Mouse (Mus musculus): ENCODE results near the gene Kcnk3. TPM values are rescaled to one million over a fixed set of nuclear protein-coding genes. Genes with fewer than 3 reads are reported as not detected.

Gene Kcnk3
- polyA plus RNA-seq, 1 experiment from 2014 or later, result 13.0 TPM

DNA sequence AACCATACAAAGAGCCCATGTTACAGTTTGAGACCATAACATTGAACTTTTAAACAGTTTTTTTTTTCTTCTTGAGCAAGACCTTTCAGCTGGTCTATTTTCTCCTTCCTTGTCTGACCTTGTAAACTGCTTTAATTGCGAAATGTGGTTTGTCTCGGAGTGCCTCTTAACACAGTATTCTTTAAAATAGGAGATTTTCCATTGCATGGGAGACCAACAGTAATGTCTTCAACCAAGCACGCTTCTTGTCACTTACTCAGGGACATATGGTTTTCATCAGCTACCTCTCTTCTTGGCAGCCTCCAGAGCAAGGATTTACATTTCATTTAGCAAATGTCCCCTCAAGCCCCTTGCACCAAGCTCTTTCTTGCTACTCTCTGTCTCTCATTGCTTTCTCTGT is 31.7 kb upstream of the Kcnk3 start:
- H3K27ac ChIP-seq (ENCODE audit: low read length), result peak overlapping the region; percentile 68
- 0 out of 2 replicates have a peak, but pooled peaks cover 9% of the 10 kb centered on the region for H3K4me1 ChIP-seq (ENCODE audit: control insufficient read depth, insufficient read depth, low read length)
- no peaks in the 10 kb centered on the region for H3K27me3 ChIP-seq (ENCODE audit: control insufficient read depth, insufficient read depth, low read length)
- no peaks in the 10 kb centered on the region for H3K36me3 ChIP-seq (ENCODE audit: control insufficient read depth, insufficient read depth, low read length)
- no peak overlapping the region for H3K4me2 ChIP-seq (replicated peaks; ENCODE audit: low read depth, low read length)
- ATAC-seq (ENCODE audit: insufficient number of reproducible peaks, insufficient read depth, low FRiP score, low read depth), result 0 out of 2 replicates have a peak, but pooled peaks have one; percentile 49
- H3K4me3 ChIP-seq (ENCODE audit: low read depth, low read length), result no peak overlapping the region
- WGBS, result 40% methylated on average over 3 of the region's 3 CpGs
- no peak overlapping the region for H3K9ac ChIP-seq (replicated peaks; ENCODE audit: low read depth, low read length)
- no peaks in the 10 kb centered on the region for H3K9me3 ChIP-seq (ENCODE audit: control insufficient read depth, low read depth, low read length)

DNA sequence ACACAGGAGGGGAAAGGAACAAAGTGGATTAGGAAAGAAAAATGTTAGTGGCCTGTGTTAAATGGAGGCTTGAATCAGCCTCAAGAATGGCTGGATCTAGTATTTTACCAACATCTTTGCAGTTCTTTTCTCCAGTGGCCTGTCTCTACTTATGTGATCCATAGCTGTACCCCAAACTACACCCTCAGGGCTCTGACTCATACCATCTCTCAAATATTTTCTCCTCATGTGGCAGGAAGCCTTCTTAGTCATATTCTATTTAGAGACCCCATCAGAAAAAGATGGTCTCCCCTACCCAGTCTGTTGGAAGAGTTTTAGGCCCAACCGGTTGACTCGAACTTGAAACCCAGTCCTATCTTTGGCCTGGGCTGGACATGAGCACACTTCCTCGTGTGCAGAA is 28.5 kb upstream of the Kcnk3 start:
- ATAC-seq (ENCODE audit: insufficient number of reproducible peaks, insufficient read depth, low FRiP score, low read depth), result no peak
- no peaks in the 10 kb centered on the region for H3K9me3 ChIP-seq (ENCODE audit: control insufficient read depth, low read depth, low read length)
- H3K27me3 ChIP-seq (ENCODE audit: control insufficient read depth, insufficient read depth, low read length), result no peaks in the 10 kb centered on the region
- no peaks in the 10 kb centered on the region for H3K36me3 ChIP-seq (ENCODE audit: control insufficient read depth, insufficient read depth, low read length)
- no peak overlapping the region for H3K4me2 ChIP-seq (replicated peaks; ENCODE audit: low read depth, low read length)
- WGBS, result 89% methylated on average over 3 of the region's 3 CpGs
- no peak overlapping the region for H3K27ac ChIP-seq (ENCODE audit: low read length)
- no peak overlapping the region for H3K4me3 ChIP-seq (ENCODE audit: low read depth, low read length)
- H3K4me1 ChIP-seq (ENCODE audit: control insufficient read depth, insufficient read depth, low read length), result 0 out of 2 replicates have a peak, but pooled peaks cover 9% of the 10 kb centered on the region
- H3K9ac ChIP-seq (replicated peaks; ENCODE audit: low read depth, low read length), result no peak overlapping the region

GRCm38 (mm10) chr5:30559986-30560493 is 27.9 kb upstream of the Kcnk3 start:
- H3K9ac ChIP-seq (replicated peaks; ENCODE audit: low read depth, low read length), result no peak overlapping the region
- ATAC-seq (ENCODE audit: insufficient number of reproducible peaks, insufficient read depth, low FRiP score, low read depth), result no peak
- WGBS, result 31% methylated on average over 3 of the region's 3 CpGs
- no peak overlapping the region for H3K27ac ChIP-seq (ENCODE audit: low read length)
- H3K4me3 ChIP-seq (ENCODE audit: low read depth, low read length), result no peak overlapping the region
- H3K27me3 ChIP-seq (ENCODE audit: control insufficient read depth, insufficient read depth, low read length), result no peaks in the 10 kb centered on the region
- no peaks in the 10 kb centered on the region for H3K9me3 ChIP-seq (ENCODE audit: control insufficient read depth, low read depth, low read length)
- 0 out of 2 replicates have a peak, but pooled peaks cover 9% of the 10 kb centered on the region for H3K4me1 ChIP-seq (ENCODE audit: control insufficient read depth, insufficient read depth, low read length)
- no peaks in the 10 kb centered on the region for H3K36me3 ChIP-seq (ENCODE audit: control insufficient read depth, insufficient read depth, low read length)
- H3K4me2 ChIP-seq (replicated peaks; ENCODE audit: low read depth, low read length), result no peak overlapping the region

DNA sequence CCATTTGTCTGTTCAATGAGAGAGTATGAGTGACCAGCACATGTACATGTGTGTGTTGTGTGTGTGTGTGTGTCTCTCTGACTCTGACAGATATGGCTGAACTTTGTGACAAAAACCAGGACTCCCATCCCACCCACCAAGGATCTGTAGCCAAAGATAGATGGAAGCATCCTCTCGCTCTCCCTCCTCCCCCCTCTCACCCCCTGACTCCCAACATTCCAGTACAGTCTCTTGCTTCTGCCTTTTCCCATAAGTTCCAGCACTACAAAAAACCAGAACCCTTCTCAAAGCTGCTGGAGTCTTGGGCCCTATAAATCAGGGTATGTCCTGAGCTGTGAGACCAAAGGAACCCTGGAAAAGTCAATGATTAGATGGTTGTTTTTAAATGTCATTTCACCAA is 19.5 kb upstream of the Kcnk3 start:
- Histone ChIP-seq H3K36me3 (ENCODE audit: control insufficient read depth, insufficient read depth, low read length) (no peaks in the 10 kb centered on the region), H3K9ac (replicated peaks; ENCODE audit: low read depth, low read length) (no peak overlapping the region), H3K27me3 (ENCODE audit: control insufficient read depth, insufficient read depth, low read length) (no peaks in the 10 kb centered on the region), H3K4me2 (replicated peaks; ENCODE audit: low read depth, low read length) (no peak overlapping the region), H3K4me1 (ENCODE audit: control insufficient read depth, insufficient read depth, low read length) (no peaks in the 10 kb centered on the region), H3K9me3 (ENCODE audit: control insufficient read depth, low read depth, low read length) (no peaks in the 10 kb centered on the region), H3K4me3 (ENCODE audit: low read depth, low read length) (no peak overlapping the region), H3K27ac (ENCODE audit: low read length) (no peak overlapping the region)
- no peak for ATAC-seq (ENCODE audit: insufficient number of reproducible peaks, insufficient read depth, low FRiP score, low read depth)
- WGBS, result 77% methylated on average over 1 of the region's 1 CpGs

GRCm38 (mm10) chr5:30571820-30572219 is 16.1 kb upstream of the Kcnk3 start:
- ATAC-seq (ENCODE audit: insufficient number of reproducible peaks, insufficient read depth, low FRiP score, low read depth), result no peak
- H3K27ac ChIP-seq (ENCODE audit: low read length), result no peak overlapping the region
- 54% methylated on average over 5 of the region's 5 CpGs for WGBS
- H3K4me1 ChIP-seq (ENCODE audit: control insufficient read depth, insufficient read depth, low read length), result no peaks in the 10 kb centered on the region
- H3K9ac ChIP-seq (replicated peaks; ENCODE audit: low read depth, low read length), result no peak overlapping the region
- H3K4me3 ChIP-seq (ENCODE audit: low read depth, low read length), result no peak overlapping the region
- no peak overlapping the region for H3K4me2 ChIP-seq (replicated peaks; ENCODE audit: low read depth, low read length)
- H3K36me3 ChIP-seq (ENCODE audit: control insufficient read depth, insufficient read depth, low read length), result no peaks in the 10 kb centered on the region
- H3K9me3 ChIP-seq (ENCODE audit: control insufficient read depth, low read depth, low read length), result 0 out of 2 replicates have a peak, but pooled peaks cover 2% of the 10 kb centered on the region
- no peaks in the 10 kb centered on the region for H3K27me3 ChIP-seq (ENCODE audit: control insufficient read depth, insufficient read depth, low read length)

DNA sequence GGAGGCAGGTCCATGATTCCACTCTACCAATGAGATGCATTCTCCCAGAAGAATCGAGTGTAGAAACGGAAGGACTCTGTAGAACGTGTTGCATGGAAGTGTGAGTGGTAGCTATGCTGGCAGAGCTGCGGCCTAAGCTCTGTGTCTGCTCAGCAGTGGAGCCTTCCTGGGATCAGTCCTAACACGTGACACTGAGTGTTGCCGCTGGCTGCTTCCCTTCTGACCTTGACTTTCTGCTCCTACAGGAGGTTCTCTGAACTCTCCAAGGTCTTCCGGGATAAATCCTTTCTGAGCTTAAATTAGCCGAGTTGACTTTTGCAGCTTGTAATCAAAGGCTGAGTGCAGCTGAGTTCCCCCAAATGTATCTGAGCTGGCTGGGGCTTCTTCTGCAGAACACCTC is 13.6 kb upstream of the Kcnk3 start:
- Histone ChIP-seq H3K9ac (replicated peaks; ENCODE audit: low read depth, low read length) (no peak overlapping the region), H3K27me3 (ENCODE audit: control insufficient read depth, insufficient read depth, low read length) (no peaks in the 10 kb centered on the region), H3K27ac (ENCODE audit: low read length) (no peak overlapping the region), H3K4me1 (ENCODE audit: control insufficient read depth, insufficient read depth, low read length) (no peaks in the 10 kb centered on the region), H3K36me3 (ENCODE audit: control insufficient read depth, insufficient read depth, low read length) (no peaks in the 10 kb centered on the region), H3K4me2 (replicated peaks; ENCODE audit: low read depth, low read length) (no peak overlapping the region), H3K9me3 (ENCODE audit: control insufficient read depth, low read depth, low read length) (0 out of 2 replicates have a peak, but pooled peaks cover 2% of the 10 kb centered on the region), H3K4me3 (ENCODE audit: low read depth, low read length) (no peak overlapping the region)
- 90% methylated on average over 8 of the region's 8 CpGs for WGBS
- no peak for ATAC-seq (ENCODE audit: insufficient number of reproducible peaks, insufficient read depth, low FRiP score, low read depth)

DNA sequence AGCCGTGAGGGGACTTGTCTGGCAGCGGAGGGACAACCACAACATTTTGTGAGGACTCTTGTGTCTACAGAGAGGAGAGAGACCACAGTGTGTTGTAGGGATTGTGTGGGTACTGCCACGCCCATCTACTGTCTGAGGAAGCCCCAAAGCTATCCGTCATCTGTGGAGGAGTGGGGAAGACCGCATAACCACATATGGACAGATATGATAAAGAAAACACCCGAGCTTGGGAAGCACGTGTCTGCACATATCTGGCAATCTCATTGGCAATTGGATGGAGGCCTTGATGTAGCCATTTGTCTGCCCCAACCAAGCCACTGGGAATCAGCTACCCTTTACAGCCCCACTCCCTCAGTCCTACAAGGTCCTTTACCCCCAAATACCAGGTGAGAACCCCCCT is 11.7 kb upstream of the Kcnk3 start:
- H3K36me3 ChIP-seq (ENCODE audit: control insufficient read depth, insufficient read depth, low read length), result no peaks in the 10 kb centered on the region
- H3K27ac ChIP-seq (ENCODE audit: low read length), result no peak overlapping the region
- H3K4me3 ChIP-seq (ENCODE audit: low read depth, low read length), result no peak overlapping the region
- H3K9me3 ChIP-seq (ENCODE audit: control insufficient read depth, low read depth, low read length), result 0 out of 2 replicates have a peak, but pooled peaks cover 2% of the 10 kb centered on the region
- no peak overlapping the region for H3K4me2 ChIP-seq (replicated peaks; ENCODE audit: low read depth, low read length)
- no peak overlapping the region for H3K9ac ChIP-seq (replicated peaks; ENCODE audit: low read depth, low read length)
- H3K4me1 ChIP-seq (ENCODE audit: control insufficient read depth, insufficient read depth, low read length), result no peaks in the 10 kb centered on the region
- no peak for ATAC-seq (ENCODE audit: insufficient number of reproducible peaks, insufficient read depth, low FRiP score, low read depth)
- no peaks in the 10 kb centered on the region for H3K27me3 ChIP-seq (ENCODE audit: control insufficient read depth, insufficient read depth, low read length)
- 78% methylated on average over 7 of the region's 7 CpGs for WGBS

DNA sequence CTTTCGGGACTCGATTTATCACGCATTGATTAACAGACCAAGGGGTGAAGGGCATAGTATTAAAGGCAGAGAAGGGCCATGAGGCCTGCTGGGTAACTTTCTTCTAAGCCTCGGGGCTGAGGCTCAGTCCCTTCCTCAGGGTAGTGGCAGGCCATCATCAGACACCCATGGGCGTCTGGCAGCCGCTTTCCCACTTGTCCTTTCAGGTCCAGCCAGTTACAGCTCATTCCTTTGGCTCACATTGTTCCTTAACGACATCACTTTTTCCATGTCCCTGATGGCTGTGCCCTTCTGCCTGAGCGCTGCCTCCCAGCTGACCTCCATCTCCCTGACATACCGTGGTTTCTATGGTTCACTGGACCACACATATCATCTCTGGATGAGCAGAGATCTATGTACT is 10.7 kb upstream of the Kcnk3 start:
- no peaks in the 10 kb centered on the region for H3K36me3 ChIP-seq (ENCODE audit: control insufficient read depth, insufficient read depth, low read length)
- H3K27me3 ChIP-seq (ENCODE audit: control insufficient read depth, insufficient read depth, low read length), result no peaks in the 10 kb centered on the region
- 65% methylated on average over 9 of the region's 9 CpGs for WGBS
- no peaks in the 10 kb centered on the region for H3K4me1 ChIP-seq (ENCODE audit: control insufficient read depth, insufficient read depth, low read length)
- H3K27ac ChIP-seq (ENCODE audit: low read length), result no peak overlapping the region
- H3K4me2 ChIP-seq (replicated peaks; ENCODE audit: low read depth, low read length), result no peak overlapping the region
- ATAC-seq (ENCODE audit: insufficient number of reproducible peaks, insufficient read depth, low FRiP score, low read depth), result no peak
- H3K9me3 ChIP-seq (ENCODE audit: control insufficient read depth, low read depth, low read length), result 0 out of 2 replicates have a peak, but pooled peaks cover 2% of the 10 kb centered on the region
- no peak overlapping the region for H3K4me3 ChIP-seq (ENCODE audit: low read depth, low read length)
- H3K9ac ChIP-seq (replicated peaks; ENCODE audit: low read depth, low read length), result no peak overlapping the region
